Mouse (Mus musculus) urinary bladder, adult 18-20 months (tissue): ENCODE results near the gene Sipa1l1.

Source experiments
- DNase-seq, 2 experiments: peaks; one replicate each; pipeline ENCODE4 v3.0.0; 2022; ENCODE audit warnings: low spot score in 2 of 2, mixed read lengths in 2 of 2

Gene Sipa1l1

DNA sequence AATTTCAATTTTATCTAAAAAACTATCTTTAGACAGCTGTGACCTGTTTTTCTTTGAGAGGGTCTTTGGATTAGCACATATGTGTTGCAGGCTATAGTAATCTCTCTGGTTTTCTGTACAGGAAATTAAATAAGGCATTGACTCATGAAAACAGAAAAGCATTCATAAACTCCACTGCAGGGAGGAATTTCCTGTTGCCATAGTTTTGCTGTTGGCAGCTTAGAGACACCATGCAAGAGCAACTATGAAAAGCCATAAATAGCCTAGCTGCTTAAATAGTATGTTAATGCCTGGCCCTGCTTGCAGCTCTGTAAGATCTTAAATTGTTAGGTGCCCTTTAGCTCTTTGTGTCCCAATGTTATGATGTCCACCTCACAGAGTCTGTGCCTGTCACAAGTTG is 204.9 kb downstream of the Sipa1l1 start:
- no peak for DNase-seq

DNA sequence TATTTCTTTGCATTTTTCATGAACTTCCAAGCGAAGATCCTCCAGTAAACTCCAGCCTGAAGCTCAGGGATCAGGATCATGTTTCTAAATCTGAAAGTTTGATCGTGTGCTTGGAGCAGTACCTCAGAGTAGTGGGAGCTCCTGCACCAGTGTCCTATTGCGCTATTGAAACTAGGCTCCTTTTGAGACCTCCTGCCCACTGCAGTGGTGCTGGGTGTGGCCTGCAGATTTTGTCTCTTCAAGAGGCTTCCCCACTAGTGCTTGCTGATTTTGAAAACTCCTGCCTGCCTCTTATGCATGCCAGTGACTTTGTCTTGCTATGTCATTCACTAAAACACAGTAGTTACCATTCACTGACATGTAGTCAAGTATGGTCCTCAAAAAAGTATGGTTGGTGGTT is 213.8 kb downstream of the Sipa1l1 start:
- no peak for DNase-seq

DNA sequence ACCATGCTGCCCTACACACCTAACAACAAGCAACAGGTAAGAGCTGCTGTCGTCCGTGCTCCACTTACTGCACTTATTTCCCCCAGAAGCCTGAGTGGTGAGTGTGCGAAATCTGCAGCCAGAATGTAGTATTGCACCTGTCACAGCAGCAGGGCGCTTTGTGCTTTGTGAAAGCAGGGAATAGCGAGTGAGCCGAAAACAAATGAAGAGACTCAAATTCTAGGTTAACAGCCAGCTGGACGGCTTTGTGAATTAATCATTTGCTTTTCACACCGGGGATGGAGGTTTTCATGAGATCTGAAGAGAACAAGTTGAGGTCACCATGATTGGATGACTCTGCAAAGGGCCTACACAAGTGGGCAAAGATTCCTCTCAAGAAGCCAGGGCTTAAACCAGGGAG is 215.6 kb downstream of the Sipa1l1 start:
- no peak for DNase-seq

DNA sequence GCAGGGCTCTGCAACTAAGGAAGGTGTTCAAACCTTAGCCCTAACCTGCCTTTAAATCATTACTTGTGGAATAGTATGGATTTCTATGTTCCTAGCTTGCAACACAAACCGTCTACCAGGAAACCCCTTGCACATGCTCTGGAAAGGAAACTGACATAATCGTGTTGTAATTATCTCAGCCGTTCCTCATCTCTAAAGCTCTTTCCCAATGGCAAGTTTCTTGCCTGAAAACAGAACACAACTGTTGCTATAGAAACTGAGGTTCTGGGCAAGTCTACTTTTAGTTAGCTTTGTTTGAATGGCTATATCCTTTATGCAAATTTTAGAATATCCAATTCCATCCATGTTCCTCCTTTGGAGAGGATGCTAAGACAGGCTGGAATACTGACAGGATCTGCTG is 217.9 kb downstream of the Sipa1l1 start:
- no peak for DNase-seq

DNA sequence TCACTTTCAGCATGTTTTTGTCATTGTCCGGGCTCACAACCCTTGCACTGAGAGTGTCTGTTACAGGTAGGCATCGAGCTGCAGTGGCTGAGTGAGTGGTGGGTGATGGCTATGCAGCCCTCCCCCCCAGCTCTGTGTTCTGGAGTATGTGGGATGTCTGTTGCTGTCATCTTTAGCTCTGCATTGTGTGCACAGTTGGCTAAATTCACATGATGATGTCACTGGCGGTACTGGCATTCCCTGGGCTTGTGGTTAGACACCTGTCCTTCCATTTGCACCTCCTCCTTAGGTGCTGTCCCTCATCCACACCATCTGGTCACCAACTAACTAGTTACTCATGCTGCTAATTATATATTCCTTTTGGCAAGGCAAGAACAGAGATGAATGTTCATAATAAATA is 218.5 kb downstream of the Sipa1l1 start:
- DNase-seq, result no peak

DNA sequence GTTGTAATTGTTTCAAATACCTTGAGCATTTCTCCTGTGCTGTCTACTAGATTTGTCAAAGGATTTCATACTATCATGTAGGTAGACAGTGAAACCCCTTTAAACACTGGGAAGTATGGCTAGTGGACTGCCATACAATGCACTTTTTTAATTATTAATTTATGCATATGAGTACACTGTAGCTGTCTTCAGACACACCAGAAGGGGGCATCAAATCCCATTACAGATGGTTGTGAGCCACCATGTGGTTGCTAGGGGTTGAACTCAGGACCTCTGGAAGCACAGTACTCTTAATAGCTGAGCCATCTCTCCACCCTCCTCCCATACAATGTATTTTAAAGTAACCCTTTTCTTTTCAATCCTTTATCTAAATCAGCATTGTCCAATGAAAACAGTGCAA is 219.0 kb downstream of the Sipa1l1 start:
- DNase-seq, result no peak

DNA sequence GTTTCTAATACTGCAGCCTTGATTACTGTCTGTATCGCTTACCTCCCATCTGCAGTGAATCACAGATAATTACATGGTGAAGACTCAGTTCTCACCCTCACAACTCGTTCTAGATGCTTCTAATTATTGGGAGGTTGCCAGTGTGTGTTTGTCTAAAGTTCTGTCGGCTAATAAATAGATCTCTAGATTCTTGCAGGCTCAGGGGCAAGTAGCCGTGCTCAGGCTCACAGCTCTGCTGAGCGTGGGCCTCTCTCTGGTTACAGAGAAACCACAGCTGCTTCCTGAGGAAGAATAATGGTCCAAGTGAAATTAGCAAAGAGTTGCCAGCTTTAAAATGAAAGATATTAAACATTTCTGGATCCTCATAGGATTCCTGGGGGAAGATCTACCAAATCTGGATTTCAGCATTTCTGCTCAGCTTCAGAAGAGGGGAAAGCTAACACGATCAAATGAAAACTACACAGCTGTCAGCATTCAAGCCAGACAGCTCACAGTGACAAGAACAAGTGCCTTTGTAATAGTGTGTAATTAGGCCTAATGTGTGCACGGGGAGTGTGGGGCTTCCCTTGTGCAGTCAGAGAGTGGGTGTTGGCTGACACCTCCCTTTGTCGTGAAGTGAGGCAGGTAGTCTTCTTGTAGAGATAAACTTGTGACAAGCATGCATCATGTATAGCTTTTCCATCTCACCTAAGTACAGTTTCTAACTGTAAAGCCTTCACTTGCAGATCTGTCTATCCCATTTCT is 225.2 kb downstream of the Sipa1l1 start:
- no peak for DNase-seq

DNA sequence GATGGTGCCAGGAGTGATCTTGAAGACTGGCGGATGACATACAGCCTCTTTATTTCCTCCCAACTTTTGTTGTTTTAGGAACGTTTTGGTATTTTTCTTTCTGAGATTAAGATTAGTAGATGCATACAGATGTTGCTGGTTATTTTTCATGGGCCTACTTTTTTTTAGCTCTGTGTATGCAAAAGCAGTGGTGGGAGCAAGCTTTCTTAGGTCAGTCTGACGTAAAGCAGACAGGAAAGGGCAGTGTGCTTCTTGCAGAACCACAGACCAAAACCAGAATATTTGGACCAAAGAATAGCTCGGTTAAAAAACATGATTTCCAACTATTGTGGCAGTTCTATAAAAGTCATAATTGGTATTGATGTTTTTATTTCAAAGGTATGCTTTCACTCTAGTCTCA is 226.1 kb downstream of the Sipa1l1 start:
- DNase-seq, result no peak

DNA sequence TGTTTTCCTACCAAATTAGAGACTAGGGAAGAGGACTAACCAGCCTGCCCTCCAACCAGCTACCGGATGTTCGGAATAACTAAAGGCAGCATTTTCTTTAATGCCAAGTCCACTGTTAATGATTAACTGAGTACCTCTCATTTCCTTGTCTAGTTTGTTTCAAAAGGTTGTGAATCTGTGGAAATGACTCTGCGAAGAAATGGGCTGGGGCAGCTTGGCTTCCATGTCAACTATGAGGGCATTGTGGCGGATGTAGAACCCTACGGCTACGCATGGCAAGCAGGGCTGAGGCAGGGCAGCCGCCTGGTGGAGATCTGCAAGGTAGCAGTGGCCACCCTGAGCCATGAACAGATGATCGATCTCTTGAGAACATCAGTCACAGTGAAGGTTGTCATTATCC is 228.1 kb downstream of the Sipa1l1 start:
- DNase-seq, result no peak

DNA sequence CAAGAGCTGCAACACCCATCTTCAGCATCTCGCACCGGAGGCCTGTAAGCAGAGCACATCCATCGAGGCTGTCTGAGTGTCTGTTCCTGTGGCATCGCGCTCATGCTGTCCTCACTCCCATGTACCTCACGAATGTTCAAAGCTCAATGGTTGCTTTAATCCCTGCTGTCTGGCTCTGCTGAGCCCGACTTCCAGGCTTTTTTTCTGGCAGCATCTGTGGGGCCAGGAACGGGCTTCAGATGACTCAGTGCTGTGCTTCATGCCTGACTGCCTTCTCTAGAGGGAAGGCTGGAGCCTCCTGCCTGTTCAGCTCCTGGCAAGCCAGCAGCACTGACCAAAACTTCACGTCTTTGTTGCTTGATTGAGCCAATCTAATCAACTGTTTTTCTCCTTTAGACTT is 228.6 kb downstream of the Sipa1l1 start:
- no peak for DNase-seq

DNA sequence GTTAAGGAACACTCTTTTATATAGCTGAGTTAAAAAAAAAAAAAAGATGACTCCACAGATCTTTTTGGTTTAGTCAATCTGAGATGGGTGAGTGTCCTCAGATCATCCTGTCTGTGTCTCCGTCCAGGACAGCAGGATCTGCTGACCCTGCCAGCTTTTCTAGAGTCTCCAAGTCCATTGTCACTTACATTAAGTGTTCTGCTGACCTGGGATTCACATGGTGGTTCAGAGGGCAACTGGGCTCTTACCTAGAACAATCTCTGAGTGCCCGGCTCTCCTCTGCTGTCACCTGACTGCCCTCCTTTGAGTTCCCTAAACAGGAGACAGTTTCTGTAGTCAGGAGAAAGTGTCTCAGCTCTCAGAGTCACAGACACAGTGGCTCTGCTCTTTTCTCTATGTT is 229.8 kb downstream of the Sipa1l1 start:
- no peak for DNase-seq

DNA sequence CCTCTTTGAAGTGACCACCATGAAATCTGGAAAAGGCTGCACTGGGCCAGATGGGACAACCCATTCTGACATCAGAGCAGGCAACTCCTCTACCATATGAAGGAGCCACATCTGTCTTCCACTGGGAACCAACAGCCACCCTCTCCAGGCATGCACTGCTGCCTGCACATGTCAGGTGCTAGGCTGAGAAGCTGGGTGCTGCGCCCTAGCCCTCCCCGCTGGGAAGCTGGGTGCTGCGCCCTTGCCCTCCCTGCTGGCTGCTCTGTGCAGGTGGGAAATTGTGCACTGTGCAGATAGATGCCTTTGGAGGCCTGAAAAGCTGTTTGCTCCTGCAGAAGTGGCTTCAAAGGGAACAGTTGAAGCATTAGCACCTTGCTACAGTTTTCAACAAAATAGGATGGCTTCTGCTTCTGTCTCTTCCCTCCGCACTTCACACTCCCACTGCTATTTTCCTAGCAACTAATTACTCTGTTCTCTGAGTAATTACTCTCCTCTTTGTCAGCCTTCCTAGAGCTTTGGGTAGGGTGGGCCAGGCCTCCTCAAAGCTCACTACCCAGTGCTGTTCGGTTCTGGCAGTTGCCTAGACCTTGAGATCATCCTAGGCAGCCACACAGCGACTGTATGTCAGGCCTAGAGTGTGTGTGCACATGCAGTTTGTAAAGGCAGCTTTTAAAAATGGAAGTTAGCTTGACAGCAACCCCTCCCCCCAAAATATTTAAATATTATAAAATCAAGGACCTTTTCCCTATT is 231.0 kb downstream of the Sipa1l1 start:
- no peak for DNase-seq

DNA sequence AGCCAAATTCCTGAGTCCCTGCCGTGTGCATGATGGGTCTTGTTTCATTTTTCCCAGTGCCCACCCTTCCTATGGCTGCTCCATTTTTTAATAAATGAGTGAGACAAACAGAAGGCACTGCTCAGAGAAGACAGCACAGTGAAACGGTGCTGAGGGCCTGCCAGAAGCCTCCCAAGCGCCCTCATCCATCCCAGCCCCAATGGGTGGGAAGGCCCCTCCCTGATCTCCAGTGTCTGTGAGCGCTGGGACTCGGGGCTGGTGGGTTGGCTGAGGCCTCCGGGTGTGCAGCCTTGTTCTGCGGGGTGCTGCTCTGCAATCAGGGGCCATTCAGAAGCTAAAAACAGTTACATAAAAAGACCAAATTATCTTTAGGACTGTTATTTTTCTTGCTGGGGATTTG is 231.7 kb downstream of the Sipa1l1 start:
- no peak for DNase-seq

DNA sequence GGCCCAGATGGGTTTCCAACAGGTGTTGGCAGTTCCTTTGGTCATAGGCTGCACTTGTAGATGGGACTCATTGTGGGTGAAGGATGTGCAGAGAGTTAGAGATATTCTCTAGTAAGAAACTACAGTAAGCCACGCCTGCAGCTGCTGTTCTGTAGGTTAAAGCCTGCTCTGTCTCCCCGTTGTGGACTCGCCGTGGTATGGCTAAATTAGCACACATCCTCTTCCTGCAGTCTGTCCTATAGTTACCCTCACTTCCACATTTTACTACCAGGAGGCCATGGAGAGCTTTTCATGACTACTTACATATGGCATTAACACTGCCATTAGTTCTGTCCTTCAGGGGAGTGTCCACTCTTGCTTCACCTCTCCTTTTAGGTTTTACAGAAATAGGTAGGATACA is 232.3 kb downstream of the Sipa1l1 start:
- DNase-seq, result no peak

DNA sequence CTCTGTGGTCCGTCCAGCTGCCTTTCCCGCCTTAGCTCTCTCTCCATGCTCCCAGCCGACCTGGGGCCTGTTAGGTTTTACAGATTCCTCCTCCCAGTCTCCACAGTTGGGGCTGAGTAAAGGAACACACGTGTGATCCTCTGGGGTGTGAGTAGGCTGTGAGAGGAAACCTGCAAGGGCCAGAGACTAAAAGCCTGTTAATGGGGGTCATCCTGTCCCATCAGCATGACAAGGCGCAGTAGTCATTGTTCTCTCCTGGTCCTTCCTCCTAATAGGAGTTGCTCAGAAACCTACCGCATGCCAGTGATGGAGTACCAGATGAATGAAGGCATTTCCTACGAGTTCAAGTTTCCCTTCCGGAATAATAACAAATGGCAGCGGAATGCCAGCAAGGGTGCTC is 233.5 kb downstream of the Sipa1l1 start:
- DNase-seq, result no peak

DNA sequence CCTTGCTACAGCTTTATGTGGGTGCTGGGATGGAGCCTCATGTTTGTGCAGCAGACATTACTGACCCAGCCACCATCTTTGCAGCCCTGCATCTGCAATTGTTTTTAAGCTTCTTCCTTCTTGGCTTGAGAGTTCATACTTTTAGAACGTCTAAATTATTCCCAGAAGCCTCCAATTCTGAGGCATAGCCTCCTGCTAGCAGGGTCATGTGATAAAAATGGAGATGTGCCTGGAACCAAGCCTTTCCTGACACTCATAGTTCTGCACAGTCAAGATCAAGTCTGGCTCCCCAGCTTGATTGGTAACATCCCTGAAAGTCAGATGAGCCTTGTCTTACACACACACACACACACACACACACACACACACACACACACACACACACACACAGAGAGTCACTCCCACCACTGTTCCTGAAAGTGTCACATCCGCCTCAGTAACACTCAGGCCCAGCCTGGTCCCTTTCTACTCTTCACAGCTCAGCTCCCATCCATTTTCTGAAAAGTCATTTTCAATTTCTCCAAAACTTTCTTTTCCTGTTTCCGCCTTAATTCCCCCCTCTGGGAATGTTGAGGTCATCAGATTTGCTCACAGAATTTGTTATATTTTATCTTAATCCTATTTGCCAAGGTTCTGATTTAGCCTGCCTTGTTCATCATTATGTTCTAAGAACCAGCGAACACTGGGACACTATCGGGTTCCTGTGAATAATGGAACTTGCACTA is 238.6 kb downstream of the Sipa1l1 start:
- DNase-seq, result no peak

DNA sequence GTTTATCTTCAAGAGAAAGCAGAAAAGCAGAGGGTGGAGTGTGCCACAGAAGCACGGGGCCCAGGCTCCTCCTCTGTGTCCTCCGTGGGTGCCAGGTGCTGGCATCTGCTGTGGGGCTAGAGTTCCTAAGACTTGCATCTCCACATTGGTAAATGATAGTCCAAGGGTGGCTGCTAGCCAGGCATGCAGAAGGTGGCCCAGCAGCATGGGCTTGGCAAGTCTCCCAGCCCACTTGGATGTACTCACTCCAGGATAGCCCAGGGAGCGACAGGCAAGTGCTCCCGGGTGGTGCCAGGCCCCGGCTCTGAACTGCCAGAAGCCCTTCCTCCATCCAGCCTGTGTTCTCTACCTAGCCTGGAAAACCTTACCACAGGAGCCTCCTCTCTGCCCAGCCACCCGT is 239.4 kb downstream of the Sipa1l1 start:
- DNase-seq, result no peak

DNA sequence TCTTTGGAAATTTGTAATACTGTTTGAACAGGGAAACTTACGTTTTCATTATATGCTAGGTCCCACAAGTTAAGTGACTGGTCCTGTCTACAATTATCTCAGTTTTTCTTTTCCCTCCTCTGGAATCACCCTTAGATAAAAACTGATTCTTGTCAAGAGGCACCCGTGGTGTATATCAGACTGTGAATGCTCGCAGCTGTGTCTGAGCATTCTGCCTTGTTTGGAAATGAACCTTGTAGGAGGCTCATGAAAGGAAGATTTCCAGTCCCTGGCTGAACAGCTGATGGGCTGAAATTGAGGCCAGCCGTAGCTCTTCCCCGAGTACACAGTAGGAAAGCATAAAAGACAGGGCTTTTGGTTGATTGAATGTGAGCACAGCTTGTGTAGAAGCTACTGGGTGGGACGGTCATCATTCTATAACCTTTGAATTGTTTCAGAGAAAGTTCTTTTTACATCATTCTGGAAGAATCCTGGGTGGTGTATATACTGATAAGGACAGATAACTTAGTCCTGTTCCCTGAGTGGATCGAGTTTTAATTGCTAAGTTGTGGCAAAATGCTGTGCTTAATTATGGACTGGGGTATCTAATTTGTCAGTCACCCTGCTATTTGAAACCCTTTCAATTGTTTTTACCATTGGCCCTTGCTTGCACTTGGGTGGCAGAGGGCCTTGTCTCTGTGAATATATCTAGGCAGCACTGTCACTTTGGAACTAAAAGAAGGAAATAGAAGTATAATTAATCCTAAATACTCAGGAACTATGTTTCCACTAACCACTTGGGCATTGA is 240.8 kb downstream of the Sipa1l1 start:
- no peak for DNase-seq

DNA sequence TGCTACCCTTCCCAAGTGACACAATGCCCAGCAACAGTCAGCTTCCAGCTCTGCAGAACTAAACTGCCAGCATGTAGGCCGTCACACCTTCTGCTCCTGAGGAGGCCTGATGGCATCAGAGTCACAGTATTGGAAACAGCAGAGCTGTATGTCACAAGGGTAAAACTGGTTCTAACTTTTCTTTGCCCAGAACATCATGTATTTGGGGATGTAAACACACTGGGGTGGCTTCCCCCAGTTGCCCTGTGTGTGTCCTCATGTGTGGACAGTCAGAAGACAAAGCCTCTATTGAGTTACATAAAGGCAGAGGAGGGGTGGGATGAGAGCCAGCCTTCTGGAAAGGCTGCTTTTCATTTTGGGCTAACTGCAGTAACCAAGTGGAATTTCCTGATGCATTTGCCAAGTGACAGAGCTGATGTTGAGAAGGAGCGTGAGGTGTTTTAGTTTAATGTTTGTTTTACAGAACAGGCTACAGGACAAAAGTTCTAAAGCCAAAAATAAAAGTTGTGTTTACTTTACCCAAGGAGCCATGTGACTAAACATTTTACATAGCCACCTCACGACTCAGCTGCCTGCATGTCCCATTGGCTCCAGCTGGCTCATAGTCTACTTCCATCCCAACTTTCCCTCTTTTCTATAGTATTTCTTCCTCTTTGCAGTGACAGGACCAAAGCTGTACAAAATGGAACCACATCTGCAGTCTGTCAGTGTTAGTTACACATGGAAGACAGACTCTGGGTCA is 243.3 kb downstream of the Sipa1l1 start:
- peak in 1 of 2 experiments; percentile 25 for DNase-seq

DNA sequence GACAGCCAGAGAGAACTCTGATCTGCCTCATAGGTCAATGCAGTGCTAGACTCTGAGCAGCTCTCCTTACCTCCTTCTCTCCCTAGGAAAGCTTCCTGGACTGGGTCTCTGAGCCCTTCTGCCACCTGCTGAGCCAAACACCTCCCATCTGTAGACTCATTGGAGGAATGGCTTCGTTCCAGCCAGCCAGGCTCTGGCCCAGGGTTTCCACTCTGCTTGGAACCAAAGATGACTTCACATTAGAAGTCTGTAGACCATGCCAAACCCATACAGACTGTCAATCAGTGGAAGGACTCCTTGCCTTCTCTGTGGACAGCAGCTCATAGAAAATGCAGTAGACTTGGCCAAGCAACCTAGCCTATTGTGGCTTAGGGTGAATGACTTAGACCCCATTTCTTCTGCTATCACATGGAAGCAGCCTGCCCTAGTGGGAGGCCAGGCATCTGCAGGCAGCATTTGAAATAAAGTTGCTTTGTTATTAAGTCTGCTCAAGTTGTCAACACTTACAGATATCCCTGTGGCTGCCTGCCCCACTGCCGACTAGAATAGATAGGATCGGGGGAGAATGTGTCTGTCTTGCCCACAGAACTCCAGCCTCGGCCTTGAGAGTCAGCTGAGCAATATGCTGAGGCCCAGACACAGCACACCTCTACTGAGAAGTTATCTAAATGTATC is 246.7 kb downstream of the Sipa1l1 start:
- no peak for DNase-seq

DNA sequence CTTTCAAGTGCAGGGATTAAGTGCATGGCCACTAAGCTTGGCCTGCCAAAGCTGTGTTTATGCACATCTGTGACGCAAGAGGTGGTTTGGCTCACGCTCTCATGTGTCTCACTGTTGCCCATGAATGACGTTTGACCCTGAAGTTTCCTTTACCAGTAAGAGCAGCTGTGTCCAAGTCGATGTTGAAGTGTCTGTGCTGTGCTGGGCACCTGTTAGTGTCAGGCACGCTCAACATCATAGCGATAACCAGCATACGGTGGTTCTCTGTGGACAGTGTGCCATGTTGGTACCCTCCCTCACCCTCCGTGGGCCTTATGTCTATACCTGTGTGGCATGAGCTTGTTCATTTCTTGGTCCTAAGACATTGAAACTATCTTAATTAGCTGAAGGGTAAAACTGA is 249.9 kb downstream of the Sipa1l1 start:
- DNase-seq, result no peak
